Comparison of ENCODE assay signal across 8 mouse cellular contexts in the genomic region with DNA sequence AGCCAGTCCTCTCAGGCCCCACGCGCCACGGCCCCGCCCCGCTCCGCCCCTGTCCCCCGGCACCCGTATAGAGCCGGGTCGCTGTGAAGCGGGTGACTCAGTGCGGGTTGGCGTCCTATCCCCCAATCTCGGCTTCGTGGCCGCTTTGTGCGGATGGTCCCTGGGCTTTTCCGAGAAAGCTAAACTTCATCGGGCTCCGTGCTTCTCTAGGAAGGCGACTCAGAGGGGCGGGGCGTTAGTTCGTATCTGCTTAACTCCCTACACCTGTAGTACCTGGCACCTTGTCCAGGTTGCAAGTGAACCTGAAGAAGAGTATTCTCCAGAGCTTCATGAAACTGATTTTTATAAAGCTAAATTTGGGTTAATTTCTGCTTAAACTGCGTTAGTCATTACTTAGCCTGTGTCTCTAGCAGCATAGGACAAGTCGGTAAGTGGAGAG. TPM values are rescaled to one million over a fixed set of nuclear protein-coding genes. Genes with fewer than 3 reads are reported as not detected.
DNase-seq lines count a peak whose midpoint lies in the region; ATAC-seq and TF ChIP-seq lines count a peak whose summit lies in the region.

No protein-coding gene starts in this region.

- no peak for TF ChIP-seq CTCF in olfactory bulb, adult 2 months (IDR thresholded peaks at IDR 0.05; ENCODE audit: insufficient read depth, low read depth, low read length)

- peak; percentile 70 for TF ChIP-seq POLR2A in olfactory bulb, adult 2 months (IDR thresholded peaks at IDR 0.05; ENCODE audit: insufficient read depth, low read depth, low read length)

- H3K4me2 ChIP-seq in lung, embryonic 16.5 days (ENCODE audit: low read depth, low read length), result peak overlapping the region; percentile 69
- H3K4me2 ChIP-seq in limb, embryonic 11.5 days (ENCODE audit: low read depth, severe bottlenecking), result peak overlapping the region; percentile 61

- WGBS in lung, embryonic 16.5 days, result 3% methylated on average over 26 of the region's 26 CpGs
- WGBS in limb, embryonic 11.5 days, result 2% methylated on average over 26 of the region's 26 CpGs
- WGBS in olfactory bulb, adult 2 months, result 2% methylated on average over 26 of the region's 26 CpGs

- H3K4me1 ChIP-seq in lung, embryonic 16.5 days (replicated peaks; ENCODE audit: control insufficient read depth, insufficient read depth, low read length), result peaks cover 27% of the 10 kb centered on the region
- peaks cover 20% of the 10 kb centered on the region for H3K4me1 ChIP-seq in limb, embryonic 11.5 days (ENCODE audit: control insufficient read depth, insufficient read depth, low read length)
- peaks cover 10% of the 10 kb centered on the region for H3K4me1 ChIP-seq in olfactory bulb, adult 2 months (ENCODE audit: control insufficient read depth, insufficient read depth, low read length)

- peak overlapping the region; percentile 98 for H3K4me3 ChIP-seq in lung, embryonic 16.5 days (ENCODE audit: low read length)
- H3K4me3 ChIP-seq in limb, embryonic 11.5 days (ENCODE audit: low read depth, low read length), result peak overlapping the region; percentile 60
- peak overlapping the region; percentile 95 for H3K4me3 ChIP-seq in olfactory bulb, adult 2 months (ENCODE audit: insufficient read depth, low read depth, low read length)

- DNase-seq in lung, postnatal 4 days, result no peak
- peak; percentile 16 for DNase-seq in fat pad, adult 2 months (ENCODE audit: extremely low read depth, low read depth, low spot score)
- DNase-seq in limb, embryonic 11.5 days (ENCODE audit: low spot score), result no peak
- no peak for DNase-seq in left cerebral cortex, adult 18-20 months (ENCODE audit: low spot score in 2 of 2)
- no peak for DNase-seq in spleen, postnatal 36 days (ENCODE audit: low spot score in 2 of 2)
- DNase-seq in thymus, postnatal 4 days, result no peak

- H3K9ac ChIP-seq in lung, embryonic 16.5 days (ENCODE audit: low read length), result peak overlapping the region; percentile 69
- H3K9ac ChIP-seq in limb, embryonic 11.5 days (ENCODE audit: low read length), result peak overlapping the region; percentile 95; the same call in 1 of the 2 replicates

- no peaks in the 10 kb centered on the region for H3K9me3 ChIP-seq in lung, embryonic 16.5 days (ENCODE audit: control insufficient read depth, low read length)
- H3K9me3 ChIP-seq in limb, embryonic 11.5 days (ENCODE audit: control insufficient read depth, low read length), result no peaks in the 10 kb centered on the region

- no peak; the same call in 1 of the 2 replicates for ATAC-seq in lung, embryonic 16.5 days (ENCODE audit: low read depth)
- no peak for ATAC-seq in limb, embryonic 11.5 days (ENCODE audit: insufficient number of reproducible peaks, low FRiP score, low TSS enrichment, low read depth)

- peaks cover 6% of the 10 kb centered on the region; the same call in 1 of the 2 replicates for H3K36me3 ChIP-seq in lung, embryonic 16.5 days (ENCODE audit: control insufficient read depth, insufficient read depth, low read length)
- no peaks in the 10 kb centered on the region for H3K36me3 ChIP-seq in limb, embryonic 11.5 days (ENCODE audit: control insufficient read depth, insufficient read depth, low read length)

- peak overlapping the region; percentile 76 for H3K27ac ChIP-seq in lung, embryonic 16.5 days (ENCODE audit: low read length)
- H3K27ac ChIP-seq in limb, embryonic 11.5 days (replicated peaks; ENCODE audit: low read depth, low read length), result no peak overlapping the region
- H3K27ac ChIP-seq in olfactory bulb, adult 2 months (ENCODE audit: insufficient read depth, low read depth, low read length), result peak overlapping the region; percentile 54; the same call in 1 of the 2 replicates

- no peaks in the 10 kb centered on the region for H3K27me3 ChIP-seq in lung, embryonic 16.5 days (ENCODE audit: control insufficient read depth, insufficient read depth, low read depth, low read length)
- H3K27me3 ChIP-seq in limb, embryonic 11.5 days (ENCODE audit: control insufficient read depth, insufficient read depth, low read length), result no peaks in the 10 kb centered on the region

RNA-seq across cellular contexts. Expression of a gene that starts 0.5 kb away (rescaled TPM):
- 17.1 and 17.4 TPM in 2 replicates for polyA plus RNA-seq in lung, embryonic 16.5 days (2015; fragmentation: Nextera tagmentation; extraction: Ambion mirVana)
- polyA plus RNA-seq in limb, embryonic 11.5 days (2014; fragmentation: Nextera tagmentation; extraction: Ambion mirVana), result 18.1 and 22.7 TPM in 2 replicates
- polyA plus RNA-seq in olfactory bulb, adult 2 months (2012; ENCODE audit: insufficient read depth, insufficient read length, low replicate concordance, missing spikeins), result not detected in 2 replicates
- 10 to 100 TPM; 75.4 to 78.3 TPM for total RNA-seq in left cerebral cortex, adult 18-20 months (2021)
